Mouse (Mus musculus): ENCODE data around the gene Traip.

- no peak for TF ChIP-seq EP300 (IDR thresholded peaks at IDR 0.05; ENCODE audit: low read depth)
- no peak for TF ChIP-seq CTCF (IDR thresholded peaks at IDR 0.05; ENCODE audit: low read depth)
These were observed 34.8 kb downstream of the Traip start for GRCm38 (mm10) chr9:107984754-107985055.
